Mouse (Mus musculus) forelimb bud, embryonic 11.5 days (tissue): Measurements from ENCODE around the gene Snrpa1.
"Not testable (repeated sequence)": the region's sequence is repeated elsewhere in the genome, so short reads cannot be mapped to it uniquely, and the experiment has no call there.

Experiments used
- DNase-seq: peaks from one replicate; pipeline ENCODE4 v3.0.0-alpha.2; 2012; ENCODE audit warnings: low read depth, low spot score

Gene Snrpa1

GRCm38 (mm10) chr7:66058703-66059102 lies at the start of gene Snrpa1:
Gene Snrpa1, plus strand, starts transcription at chr7:66059003.
- DNase-seq: no peak

GRCm38 (mm10) chr7:66010518-66010917 lies 48.3 kb upstream of the Snrpa1 start:
- no peak for DNase-seq

GRCm38 (mm10) chr7:66027747-66028146 lies 31.1 kb upstream of the Snrpa1 start:
- no peak for DNase-seq

DNA sequence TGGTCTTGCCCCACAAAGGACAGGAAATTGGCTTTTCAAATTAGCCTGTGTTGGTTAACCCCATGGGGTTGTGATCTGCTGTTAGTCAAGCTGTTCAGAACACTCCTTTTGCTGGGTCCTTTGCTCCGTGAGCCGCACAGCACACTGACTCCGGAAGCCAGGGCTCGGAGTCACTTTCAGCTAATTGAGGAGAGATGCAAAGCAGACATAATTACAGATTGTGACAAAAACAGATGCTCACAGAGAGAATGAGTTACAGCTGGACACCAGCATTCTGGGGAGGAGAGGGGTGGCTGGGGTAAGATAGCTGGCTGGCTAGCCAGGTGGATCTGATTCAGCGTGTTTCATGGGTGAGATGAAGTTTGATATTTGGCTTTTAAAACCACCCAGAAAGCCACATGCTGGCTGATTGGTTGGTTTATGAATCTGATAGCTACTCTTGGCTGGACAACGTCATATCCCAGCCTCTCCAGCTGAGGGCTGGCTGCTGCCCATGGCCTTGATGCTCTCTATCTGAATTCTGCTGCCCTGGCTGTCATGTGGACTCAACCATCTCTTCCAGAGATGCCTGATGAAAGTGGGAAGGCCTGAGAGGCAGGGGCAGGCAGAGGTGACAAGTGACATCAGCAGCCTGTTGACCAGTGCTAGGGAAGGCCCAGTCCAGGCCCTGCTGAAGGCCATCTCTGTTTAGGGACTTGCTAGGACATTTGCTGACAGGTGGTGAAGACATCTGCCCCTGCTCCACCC lies 29.9 kb upstream of the Snrpa1 start:
- DNase-seq: no peak

DNA sequence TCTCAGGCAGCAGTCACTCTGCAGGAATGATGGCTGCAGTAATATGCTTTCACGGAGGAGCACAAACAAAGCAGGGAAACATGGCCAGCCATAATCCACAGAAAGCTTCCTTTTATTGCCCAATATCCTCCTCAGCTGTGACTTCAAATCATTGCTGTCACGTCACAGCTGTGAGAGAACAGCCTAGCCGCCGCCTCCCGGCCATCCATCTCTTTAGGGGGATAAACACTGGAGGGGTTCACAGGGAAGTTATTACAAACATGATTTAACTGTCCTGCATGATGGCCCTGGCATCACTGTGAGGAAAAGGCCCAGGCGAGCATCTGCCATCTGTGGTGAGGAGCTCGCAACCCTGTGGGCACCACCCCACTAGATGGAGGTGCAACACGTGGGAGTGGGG lies 22.0 kb upstream of the Snrpa1 start:
- DNase-seq: no peak

GRCm38 (mm10) chr7:66038261-66038660 lies 20.5 kb upstream of the Snrpa1 start:
- peak; percentile 64 for DNase-seq

- no peak for DNase-seq
These were observed 20.1 kb upstream of the Snrpa1 start for GRCm38 (mm10) chr7:66038730-66039129.

GRCm38 (mm10) chr7:66040026-66040814 lies 18.6 kb upstream of the Snrpa1 start:
- no peak for DNase-seq

- no peak for DNase-seq
These were observed 15.0 kb upstream of the Snrpa1 start, which contains the start of gene Gm45213 for GRCm38 (mm10) chr7:66043552-66044459. Gene Gm45213, plus strand, starts transcription at chr7:66043602.

DNA sequence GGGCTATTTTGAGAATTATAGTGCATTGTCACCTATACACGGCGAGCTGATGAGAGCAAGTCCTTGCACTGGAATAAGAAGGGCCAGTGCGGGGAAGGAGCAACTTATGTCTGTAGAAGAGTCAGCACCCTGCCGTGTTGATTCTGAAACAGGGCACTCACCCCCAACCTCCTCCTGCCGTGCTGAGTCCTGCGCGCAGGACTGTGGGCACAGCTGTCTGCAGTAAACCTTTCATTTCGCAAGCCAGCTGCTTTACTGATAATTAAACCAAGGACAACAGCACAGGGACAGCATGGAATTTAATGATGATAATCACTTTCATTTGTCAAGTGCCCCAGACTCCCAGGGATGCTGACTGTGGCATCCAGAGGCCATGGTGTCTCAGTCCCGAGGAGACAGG lies 14.2 kb upstream of the Snrpa1 start:
- no peak for DNase-seq

DNA sequence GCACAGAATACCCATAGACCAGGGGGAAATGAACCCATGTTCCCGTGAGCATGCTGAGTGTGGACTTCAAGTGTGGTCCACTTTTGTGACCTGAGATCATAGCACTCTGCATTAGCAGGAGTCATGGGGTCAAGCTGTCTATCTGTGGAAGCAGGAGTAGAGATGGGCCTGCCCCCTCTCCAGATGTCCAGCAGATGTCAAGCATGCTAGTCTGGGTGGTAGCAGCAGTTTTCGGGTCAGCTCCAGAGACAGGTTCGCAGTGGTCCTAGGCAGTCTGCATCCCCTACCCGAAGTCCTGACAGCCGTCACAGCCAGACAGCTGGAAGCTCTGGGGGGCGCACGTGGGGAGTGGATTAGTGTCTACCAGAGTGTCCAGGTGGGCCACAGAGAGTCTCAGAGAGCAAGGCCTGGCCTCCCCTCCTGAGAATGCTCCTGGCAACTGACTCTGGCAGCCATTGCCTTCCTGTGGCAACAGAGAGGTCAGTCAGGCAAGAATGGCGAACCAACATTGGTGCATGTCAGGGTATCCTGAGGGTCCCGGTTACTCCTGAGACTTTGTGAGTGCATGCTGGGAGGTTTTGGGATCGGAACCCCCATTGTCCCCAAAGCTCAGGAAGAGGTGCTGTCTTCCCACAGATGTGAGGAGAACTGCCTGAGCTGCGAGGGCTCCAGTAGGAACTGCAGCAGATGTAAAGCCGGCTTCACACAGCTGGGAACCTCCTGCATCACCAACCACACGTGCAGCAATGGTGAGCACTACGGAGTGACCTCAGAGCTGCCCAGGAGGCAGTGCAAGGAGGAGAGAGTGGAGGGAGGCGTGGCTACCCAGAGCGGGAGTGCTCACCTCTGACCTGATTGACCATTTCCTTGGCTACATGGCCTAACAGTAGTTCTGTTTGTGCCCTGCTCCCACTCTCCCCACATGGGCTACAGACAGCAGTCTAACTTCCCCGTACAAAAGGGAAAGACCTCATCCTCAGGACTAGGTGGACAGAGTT lies 11.6 kb upstream of the Snrpa1 start:
- no peak for DNase-seq

GRCm38 (mm10) chr7:66047975-66048374 lies 10.8 kb upstream of the Snrpa1 start:
- no peak for DNase-seq

DNA sequence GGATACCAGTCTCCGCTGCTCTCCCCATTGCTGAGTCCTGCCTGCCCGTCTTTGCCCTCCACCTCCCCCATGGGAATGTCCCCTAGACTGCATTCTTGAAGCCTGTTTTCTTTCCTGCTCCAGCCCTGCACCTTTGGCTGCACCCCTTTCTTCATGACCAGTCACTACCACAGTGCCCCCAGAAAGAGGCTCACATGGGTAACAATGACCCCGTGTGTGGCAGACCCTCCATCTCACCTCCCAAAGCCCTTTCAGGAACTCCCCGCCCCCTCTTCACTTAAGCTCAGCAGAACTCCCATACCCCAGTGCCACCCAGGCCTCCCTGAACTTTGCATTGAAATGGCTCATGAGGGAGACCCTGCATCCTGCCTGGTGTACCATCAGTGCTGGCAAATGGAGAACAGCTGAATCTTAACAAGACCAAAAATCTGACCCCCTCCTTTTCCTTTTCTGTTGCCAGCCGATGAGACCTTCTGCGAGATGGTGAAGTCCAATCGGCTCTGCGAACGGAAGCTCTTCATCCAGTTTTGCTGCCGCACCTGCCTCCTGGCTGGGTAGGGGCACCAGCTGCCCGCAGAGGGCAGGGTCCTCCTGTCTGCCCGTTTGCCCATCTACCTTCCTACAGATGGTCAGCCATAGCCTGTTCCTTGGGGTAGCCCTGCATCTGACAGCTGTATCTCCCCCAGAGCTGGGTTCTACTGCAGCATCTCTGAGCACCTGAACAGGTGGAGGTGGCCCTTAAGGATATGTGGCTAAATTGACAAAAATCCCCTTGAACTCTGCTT lies 10.2 kb upstream of the Snrpa1 start:
- no peak for DNase-seq

- DNase-seq: no peak
These were observed 4.8 kb upstream of the Snrpa1 start for GRCm38 (mm10) chr7:66053946-66054483.

DNA sequence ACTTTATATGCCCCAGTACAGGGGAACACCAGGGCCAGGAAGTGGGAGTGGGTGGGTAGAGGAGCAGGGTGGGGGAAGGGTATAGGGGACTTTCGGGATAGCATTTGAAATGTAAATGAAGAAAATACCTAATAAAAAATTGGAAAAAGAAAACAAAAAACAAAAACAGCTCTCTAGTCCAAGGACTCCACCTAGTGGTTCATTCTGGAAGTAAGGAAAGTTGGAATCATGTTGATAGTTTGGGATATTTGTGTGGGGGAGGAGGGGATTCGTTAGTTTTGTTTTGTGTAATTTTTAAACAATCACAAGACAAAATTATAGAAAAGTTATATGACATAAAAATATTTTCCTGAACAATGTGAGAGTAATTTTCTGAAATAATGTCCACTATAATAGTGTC lies 3.4 kb upstream of the Snrpa1 start:
- DNase-seq: not testable (repeated sequence)

DNA sequence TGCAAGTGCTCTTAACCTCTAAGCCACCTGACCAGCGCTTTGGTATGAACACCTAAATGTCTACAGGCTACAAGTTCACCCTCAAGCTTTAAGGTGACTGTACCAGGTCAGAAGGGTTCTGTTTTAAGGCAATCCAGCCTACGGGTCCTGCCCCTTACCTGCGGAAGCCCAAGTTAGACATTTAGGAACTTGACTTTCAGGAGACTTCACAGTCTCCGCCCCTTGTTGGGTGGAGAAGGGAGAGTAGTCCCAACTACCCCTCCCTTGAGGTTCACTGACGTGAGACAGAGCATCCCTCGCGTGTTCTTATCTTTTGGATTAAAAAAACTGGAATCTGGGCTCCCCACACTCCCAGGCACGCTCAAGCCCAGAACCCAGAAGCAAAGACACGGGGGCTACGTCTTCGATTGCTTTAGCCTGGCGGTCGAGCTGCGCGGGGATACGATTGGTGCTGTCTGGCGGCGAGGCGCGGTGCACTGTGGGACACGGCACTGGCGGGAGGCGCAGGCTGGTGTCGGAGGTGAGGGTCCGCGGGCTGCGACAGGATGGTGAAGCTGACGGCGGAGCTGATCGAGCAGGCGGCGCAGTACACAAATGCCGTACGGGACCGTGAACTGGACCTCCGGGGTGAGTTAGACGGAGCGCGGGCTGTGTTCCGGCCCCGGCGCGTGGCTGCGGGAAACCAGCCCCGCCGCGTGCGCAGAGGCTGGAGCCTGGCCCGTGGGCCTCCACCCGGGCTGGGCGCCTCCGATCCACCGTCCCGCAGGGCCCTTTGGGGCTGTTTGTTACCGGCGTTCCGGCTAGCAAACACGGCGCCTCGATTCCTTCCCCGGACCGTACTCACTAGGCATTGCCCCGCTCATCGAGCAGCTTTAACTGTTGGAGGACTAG lies 1.5 kb downstream of the Snrpa1 start:
- DNase-seq: peak; percentile 85

DNA sequence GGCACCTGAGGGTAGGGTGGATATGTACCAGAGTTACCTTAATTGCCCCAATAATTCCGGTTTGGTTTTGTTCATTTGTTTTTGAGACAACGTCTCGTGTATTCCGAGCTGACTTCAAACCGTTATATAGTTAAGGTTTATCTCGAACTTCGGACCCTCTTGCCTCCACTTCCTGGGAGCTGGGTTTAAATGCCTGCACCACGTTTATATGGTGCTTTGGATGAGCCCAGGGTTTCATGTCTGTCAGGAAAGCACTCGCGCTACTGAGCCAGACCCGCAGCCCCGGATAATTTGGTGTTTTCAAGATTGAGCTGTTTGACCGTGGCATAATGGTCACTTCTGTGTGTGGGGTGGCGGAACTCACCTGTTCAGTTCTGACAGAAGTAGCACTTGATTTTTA lies 2.3 kb downstream of the Snrpa1 start:
- no peak for DNase-seq

GRCm38 (mm10) chr7:66076411-66076810 lies 17.6 kb downstream of the Snrpa1 start:
- DNase-seq: peak; percentile 32
